Mouse (Mus musculus): ENCODE measurements at regions not wholly inside any gene's neighbourhood (a gene's known extent, or its start where the extent isn't known, plus 50 kb on each side); places are given as distances from the start of the nearest gene placed in this dataset.
"Not testable (repeated sequence)": the region's sequence is repeated elsewhere in the genome, so short reads cannot be mapped to it uniquely, and the experiment has no call there.

DNA sequence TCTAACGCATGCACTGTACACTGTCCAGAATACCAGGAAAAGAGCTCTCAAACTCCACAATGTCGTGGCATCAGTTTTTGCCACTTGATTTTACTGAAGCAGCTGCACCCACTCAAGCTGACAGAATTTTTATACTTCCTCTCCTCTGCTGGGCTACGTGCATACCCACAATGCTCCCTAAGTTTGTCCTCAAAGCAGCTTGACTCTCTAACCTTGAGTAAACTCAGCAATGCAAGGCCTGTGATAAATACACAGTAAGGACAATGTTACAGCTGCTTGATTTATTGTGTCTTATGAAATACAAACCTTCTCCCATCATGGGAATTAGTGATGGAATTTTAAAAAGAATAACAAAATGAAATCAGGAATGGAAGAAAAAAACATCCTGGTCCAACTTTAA, 129.7 kb downstream of the Trmt11 start:
- Histone ChIP-seq H3K9me3 (0 out of 2 replicates have a peak, but pooled peaks cover 4% of the 10 kb centered on the region), H3K27ac (no peak overlapping the region), H3K4me2 (replicated peaks) (no peak overlapping the region), H3K4me3 (no peak overlapping the region), H3K4me1 (no peaks in the 10 kb centered on the region), H3K9ac (no peak overlapping the region), H3K36me3 (no peaks in the 10 kb centered on the region), H3K27me3 (no peaks in the 10 kb centered on the region)
- no peak for ATAC-seq (ENCODE audit: low FRiP score, low read depth)
- 53% methylated on average over 3 of the region's 3 CpGs for WGBS

DNA sequence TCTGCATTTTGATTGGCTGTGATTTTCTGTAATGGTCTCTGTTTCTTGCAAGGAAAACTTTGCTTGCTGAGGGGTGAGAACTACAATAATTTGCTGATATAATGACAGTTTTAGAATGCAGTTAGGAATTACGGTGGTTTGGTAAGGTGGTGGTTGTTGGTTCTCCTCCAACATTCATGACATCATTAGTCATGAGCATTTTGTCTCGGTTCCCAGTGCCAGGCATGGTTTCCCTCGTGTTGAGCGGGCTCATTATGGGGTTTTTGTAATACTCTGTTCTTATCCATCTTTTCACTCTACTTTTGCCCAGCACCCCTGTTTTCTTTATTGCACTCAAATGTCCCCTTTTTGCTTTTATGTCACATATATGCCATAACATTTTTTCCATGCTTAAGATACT, 149.9 kb downstream of the Trmt11 start:
- WGBS = 76% methylated on average over 4 of the region's 4 CpGs
- Histone ChIP-seq H3K27me3 (no peaks in the 10 kb centered on the region), H3K4me3 (no peak overlapping the region), H3K4me1 (no peaks in the 10 kb centered on the region), H3K36me3 (no peaks in the 10 kb centered on the region), H3K9me3 (no peaks in the 10 kb centered on the region), H3K4me2 (replicated peaks) (no peak overlapping the region), H3K9ac (no peak overlapping the region), H3K27ac (no peak overlapping the region)
- ATAC-seq (ENCODE audit: low FRiP score, low read depth) = no peak

DNA sequence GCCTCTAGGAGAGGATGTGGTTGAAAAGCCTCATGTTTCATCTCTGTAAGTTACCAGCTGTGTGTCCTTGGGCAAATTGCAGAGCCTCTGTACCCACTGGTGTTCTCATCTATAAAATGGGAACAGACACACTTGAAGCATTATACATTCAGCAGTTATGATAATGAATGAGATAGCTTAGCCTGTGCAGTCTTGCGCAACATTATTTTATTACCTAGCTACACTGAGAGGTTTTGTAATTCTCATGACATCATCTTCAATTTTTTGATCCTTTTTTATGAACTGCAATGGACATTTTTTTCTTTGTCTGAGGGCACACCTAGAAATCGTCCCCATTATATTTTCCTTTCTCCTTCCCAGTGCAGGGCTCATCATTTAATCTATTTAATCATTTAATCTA, 153.5 kb downstream of the Trmt11 start:
- ATAC-seq (ENCODE audit: low FRiP score, low read depth) = no peak
- Histone ChIP-seq H3K27ac (no peak overlapping the region), H3K9me3 (no peaks in the 10 kb centered on the region), H3K27me3 (no peaks in the 10 kb centered on the region), H3K4me3 (no peak overlapping the region), H3K4me1 (no peaks in the 10 kb centered on the region), H3K9ac (no peak overlapping the region), H3K4me2 (replicated peaks) (no peak overlapping the region), H3K36me3 (no peaks in the 10 kb centered on the region)
- whole genome bisulfite sequencing = 80% methylated on average over 2 of the region's 2 CpGs

DNA sequence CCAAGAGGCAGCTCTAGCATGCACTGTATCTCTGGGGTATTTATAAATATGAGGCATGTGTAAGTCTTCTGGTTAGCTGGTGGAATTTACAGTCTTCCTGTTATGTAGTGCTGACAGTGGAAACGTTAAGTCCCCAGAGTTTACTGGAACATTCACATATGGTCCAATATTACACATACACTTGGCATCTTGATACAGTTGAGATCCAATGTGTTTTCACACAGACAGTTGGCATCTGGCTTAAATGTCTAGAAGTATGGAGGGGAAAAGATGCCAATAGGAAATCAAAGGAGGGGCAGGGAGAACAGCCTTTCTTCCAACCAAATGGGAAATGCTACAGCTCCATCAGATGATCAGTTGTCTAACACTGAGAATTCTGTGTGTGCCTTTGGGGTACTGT, 154.0 kb downstream of the Trmt11 start:
- 0 out of 2 replicates have a peak, but pooled peaks cover 4% of the 10 kb centered on the region for H3K4me1 ChIP-seq
- H3K36me3 ChIP-seq = no peaks in the 10 kb centered on the region
- no peaks in the 10 kb centered on the region for H3K27me3 ChIP-seq
- 41% methylated on average over 1 of the region's 1 CpGs for WGBS
- H3K9ac ChIP-seq = no peak overlapping the region
- ATAC-seq (ENCODE audit: low FRiP score, low read depth) = no peak
- H3K4me2 ChIP-seq (replicated peaks) = no peak overlapping the region
- H3K27ac ChIP-seq = no peak overlapping the region
- no peaks in the 10 kb centered on the region for H3K9me3 ChIP-seq
- H3K4me3 ChIP-seq = no peak overlapping the region

DNA sequence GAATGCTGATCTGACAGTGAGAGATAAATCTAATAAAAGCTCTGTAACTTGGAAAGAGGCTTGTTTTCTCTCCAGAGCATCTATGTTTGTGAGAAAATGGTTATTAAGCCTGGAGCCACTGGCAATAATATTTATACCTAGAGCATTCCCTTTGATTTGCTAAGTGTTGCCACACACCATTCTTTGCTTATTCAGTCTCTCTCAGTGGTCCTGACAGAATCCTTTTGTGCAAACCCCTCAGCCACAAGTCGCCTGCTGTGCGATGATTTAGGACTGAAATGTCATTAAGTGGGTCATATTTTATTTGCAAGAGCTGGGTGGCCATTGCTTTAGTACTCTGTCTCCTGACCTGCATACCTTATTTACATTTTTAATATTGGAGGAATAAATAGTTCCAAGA, 160.7 kb downstream of the Trmt11 start:
- no peak overlapping the region for H3K9ac ChIP-seq
- ATAC-seq (ENCODE audit: low FRiP score, low read depth) = no peak
- no peaks in the 10 kb centered on the region for H3K9me3 ChIP-seq
- H3K4me1 ChIP-seq = 0 out of 2 replicates have a peak, but pooled peaks cover 4% of the 10 kb centered on the region
- no peaks in the 10 kb centered on the region for H3K27me3 ChIP-seq
- no peaks in the 10 kb centered on the region for H3K36me3 ChIP-seq
- WGBS = 53% methylated on average over 2 of the region's 2 CpGs
- no peak overlapping the region for H3K4me2 ChIP-seq (replicated peaks)
- H3K4me3 ChIP-seq = no peak overlapping the region
- no peak overlapping the region for H3K27ac ChIP-seq

DNA sequence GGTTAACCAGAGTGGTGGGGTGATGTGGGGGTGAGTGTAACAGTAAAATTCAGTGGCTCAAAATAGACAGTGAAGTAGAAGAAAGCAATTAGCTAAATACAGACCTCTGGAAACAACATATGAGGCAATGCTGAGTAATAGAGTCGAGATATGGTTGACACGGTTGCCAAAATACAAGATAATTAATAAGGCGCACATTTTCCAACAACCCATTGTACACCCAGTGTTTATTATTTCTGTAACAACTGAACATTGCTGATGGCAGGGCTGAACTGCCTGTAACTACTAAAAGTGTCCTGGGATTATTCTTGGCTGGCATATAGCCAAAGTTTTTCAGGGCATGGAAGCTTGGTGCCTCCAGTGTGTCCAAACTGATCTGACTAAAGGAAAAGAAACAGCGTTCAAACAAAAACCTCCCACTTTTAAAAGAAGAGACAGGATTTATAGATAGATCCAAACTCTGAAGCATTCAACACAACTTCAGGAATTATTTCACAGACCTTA, 174.1 kb downstream of the Trmt11 start:
- no peaks in the 10 kb centered on the region for H3K36me3 ChIP-seq
- H3K27ac ChIP-seq = no peak overlapping the region
- H3K27me3 ChIP-seq = no peaks in the 10 kb centered on the region
- H3K4me1 ChIP-seq = no peaks in the 10 kb centered on the region
- no peak for ATAC-seq (ENCODE audit: low FRiP score, low read depth)
- no peak overlapping the region for H3K4me3 ChIP-seq
- no peaks in the 10 kb centered on the region for H3K9me3 ChIP-seq
- H3K9ac ChIP-seq = no peak overlapping the region
- no peak overlapping the region for H3K4me2 ChIP-seq (replicated peaks)
- 82% methylated on average over 4 of the region's 4 CpGs for WGBS

DNA sequence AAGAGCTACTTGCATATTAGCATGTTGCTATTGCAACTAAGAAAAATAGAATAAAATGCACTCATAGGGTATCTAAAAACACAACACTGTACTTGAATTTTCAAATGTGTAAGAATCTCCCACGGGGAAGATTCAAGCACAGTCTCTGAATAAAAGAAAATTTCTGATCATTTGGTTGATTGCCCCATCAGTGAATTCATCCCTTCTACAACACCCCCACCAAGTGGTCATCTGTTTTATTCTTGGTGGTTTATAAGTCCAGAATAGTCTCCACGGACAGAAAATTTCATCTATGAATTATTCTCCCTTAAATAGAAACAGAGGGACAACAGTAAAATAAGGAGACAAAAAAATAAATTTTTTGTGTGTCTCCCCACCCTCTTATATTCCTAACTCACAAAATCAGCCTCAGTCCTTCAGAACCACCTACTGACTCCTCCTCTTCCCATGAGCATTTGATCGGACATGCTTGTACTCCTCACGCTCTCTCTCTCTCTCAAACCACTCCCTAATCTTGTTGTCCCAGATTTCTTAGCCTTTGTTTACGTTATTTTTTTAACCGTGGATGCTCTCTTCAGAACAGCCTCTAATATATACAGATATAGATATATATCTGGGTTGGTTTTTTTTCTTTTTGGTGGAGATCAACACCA, 181.0 kb downstream of the Trmt11 start:
- WGBS = 53% methylated on average over 6 of the region's 6 CpGs

DNA sequence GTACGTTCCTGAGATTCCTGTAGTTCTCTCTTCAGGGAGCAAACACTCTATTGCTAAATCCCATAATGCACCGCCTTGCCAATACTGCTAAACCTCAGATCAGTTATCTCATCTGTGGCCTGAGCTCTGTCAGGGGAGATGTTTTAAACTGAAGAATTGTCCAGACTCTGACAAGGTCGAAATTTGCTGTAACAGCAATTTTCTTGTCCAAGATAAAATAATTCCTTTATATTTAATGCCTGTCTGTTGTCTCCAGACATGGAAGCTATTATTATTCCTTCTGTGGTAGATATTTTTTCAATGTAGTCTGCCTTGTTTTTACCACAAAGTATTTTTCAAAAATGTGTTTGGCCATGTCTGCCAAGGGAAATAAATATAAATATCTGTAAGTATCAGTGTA, 184.2 kb downstream of the Trmt11 start:
- Histone ChIP-seq H3K27me3 (no peaks in the 10 kb centered on the region), H3K4me2 (replicated peaks) (no peak overlapping the region), H3K9me3 (no peaks in the 10 kb centered on the region), H3K9ac (no peak overlapping the region), H3K36me3 (no peaks in the 10 kb centered on the region), H3K4me3 (no peak overlapping the region), H3K27ac (no peak overlapping the region), H3K4me1 (no peaks in the 10 kb centered on the region)
- no peak for ATAC-seq (ENCODE audit: low FRiP score, low read depth)
- 69% methylated on average over 3 of the region's 3 CpGs for WGBS

More for the DNA sequence above, 181.0 kb downstream of the Trmt11 start:
- H3K36me3 ChIP-seq = no peaks in the 10 kb centered on the region
- H3K4me2 ChIP-seq (replicated peaks) = no peak overlapping the region
- no peak overlapping the region for H3K4me3 ChIP-seq
- no peaks in the 10 kb centered on the region for H3K27me3 ChIP-seq
- ATAC-seq (ENCODE audit: low FRiP score, low read depth) = no peak; the same call in 1 of the 2 replicates
- no peak overlapping the region for H3K9ac ChIP-seq
- H3K9me3 ChIP-seq = no peaks in the 10 kb centered on the region
- no peak overlapping the region for H3K27ac ChIP-seq
- no peaks in the 10 kb centered on the region for H3K4me1 ChIP-seq

DNA sequence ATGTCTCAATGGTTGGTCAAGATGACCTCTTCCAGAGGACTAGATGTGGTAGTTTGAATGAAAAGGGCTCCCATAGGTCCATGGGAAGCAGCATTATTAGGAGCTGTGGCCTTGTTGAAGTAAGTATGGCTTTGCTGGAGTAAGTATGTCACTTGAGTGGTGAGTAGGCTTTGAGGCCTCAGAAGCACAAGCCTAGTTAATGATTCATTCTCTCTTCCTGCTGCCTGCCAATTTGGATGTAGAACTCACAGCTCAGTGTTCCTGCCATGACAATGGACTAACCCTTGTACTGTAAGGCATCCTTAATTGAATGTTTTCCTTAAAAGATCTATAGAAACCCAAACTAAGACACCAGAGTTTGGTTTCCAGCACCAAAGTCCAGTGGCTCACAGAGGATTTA, 188.8 kb downstream of the Trmt11 start:
- Histone ChIP-seq H3K27me3 (no peaks in the 10 kb centered on the region), H3K36me3 (no peaks in the 10 kb centered on the region), H3K27ac (no peak overlapping the region), H3K9ac (no peak overlapping the region), H3K4me1 (no peaks in the 10 kb centered on the region), H3K4me3 (no peak overlapping the region), H3K4me2 (replicated peaks) (no peak overlapping the region), H3K9me3 (no peaks in the 10 kb centered on the region)
- no peak for ATAC-seq (ENCODE audit: low FRiP score, low read depth)

DNA sequence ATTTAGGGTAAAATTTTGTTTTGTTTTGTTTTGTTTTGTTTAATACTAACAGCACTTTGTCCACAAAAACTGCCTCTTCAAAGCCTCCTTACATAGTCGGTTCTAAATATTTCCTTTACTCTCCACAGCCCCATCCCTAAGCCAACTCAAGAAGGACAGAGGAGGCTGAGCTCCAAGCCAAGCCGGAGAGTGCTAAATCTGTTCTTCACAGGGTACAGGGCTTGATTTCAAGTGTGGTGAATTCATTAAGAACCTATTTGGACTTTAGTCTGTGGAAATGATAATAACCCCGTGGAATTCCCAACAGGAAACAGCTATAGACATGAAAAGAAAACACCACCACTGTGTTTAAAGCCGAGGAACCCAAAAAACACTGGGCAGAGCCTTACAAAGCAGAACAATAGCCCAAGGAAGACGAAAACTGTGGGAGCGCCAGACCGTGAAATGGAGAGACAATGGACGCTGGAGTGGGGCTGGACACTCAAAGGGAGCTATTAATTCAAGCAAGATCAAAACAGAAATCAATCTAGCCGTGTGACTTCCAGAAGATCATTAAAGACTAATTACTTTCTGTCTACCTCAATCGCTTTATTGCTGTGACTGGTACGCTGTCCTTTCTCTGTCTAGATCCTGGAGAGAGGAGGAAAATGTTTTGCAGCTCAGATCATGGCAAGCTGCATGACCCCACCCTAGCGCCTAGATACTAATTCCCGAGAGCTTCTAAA, 194.7 kb downstream of the Trmt11 start:
- H3K4me3 ChIP-seq = no peak overlapping the region
- WGBS = 49% methylated on average over 13 of the region's 13 CpGs
- no peaks in the 10 kb centered on the region for H3K4me1 ChIP-seq
- H3K9me3 ChIP-seq = no peaks in the 10 kb centered on the region
- ATAC-seq (ENCODE audit: low FRiP score, low read depth) = no peak
- no peak overlapping the region for H3K4me2 ChIP-seq (replicated peaks)
- H3K36me3 ChIP-seq = no peaks in the 10 kb centered on the region
- H3K27me3 ChIP-seq = no peaks in the 10 kb centered on the region
- H3K27ac ChIP-seq = no peak overlapping the region
- H3K9ac ChIP-seq = no peak overlapping the region

DNA sequence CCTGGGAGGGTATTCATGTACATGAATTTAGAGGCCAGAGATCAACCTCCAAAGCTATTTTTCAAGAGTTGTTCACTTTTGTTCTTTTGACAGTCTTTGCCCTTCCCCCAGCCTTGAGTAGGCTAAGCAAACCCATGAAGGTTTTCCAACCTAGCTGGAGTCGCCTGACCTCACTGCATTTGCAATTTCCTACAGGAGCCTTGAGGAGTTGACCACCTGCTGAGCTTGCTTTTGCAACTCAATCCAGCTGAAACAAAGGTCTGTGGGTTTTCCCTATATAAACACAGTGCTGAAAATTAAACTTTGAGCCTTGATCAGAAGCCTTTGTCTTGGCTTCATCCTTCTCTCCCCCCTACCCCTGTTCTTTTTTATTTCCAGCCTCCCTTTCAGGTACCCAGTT, 170.2 kb upstream of the Cenpw start:
- no peaks in the 10 kb centered on the region for H3K36me3 ChIP-seq
- H3K27me3 ChIP-seq = no peaks in the 10 kb centered on the region
- 15% methylated on average over 1 of the region's 1 CpGs for WGBS
- no peak for ATAC-seq (ENCODE audit: low FRiP score, low read depth)
- H3K27ac ChIP-seq = no peak overlapping the region
- no peaks in the 10 kb centered on the region for H3K9me3 ChIP-seq
- H3K4me1 ChIP-seq = no peaks in the 10 kb centered on the region
- H3K9ac ChIP-seq = no peak overlapping the region
- no peak overlapping the region for H3K4me3 ChIP-seq
- no peak overlapping the region for H3K4me2 ChIP-seq (replicated peaks)

DNA sequence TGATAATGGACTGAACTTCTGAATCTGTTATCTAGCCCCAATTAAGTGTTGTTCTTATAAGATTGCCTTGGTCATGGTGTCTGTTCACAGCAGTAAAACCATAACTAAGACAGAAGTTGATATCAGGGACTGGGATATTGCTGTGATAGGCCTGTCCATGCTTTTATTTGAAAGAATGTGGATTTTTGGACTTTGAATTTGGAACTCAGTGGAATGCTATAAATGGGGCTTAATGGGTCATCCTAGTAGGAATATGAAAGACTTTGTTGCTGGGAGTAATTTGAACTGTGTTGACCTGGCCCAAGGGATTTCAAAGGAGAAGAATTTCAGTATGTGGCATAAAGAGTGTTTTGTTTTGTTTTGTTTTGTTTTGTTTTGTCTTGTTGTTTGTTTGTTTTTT, 160.5 kb upstream of the Cenpw start:
- not testable (repeated sequence) for ATAC-seq (ENCODE audit: low FRiP score, low read depth); H3K4me2 ChIP-seq (replicated peaks); H3K36me3 ChIP-seq; H3K27ac ChIP-seq; H3K4me3 ChIP-seq; H3K4me1 ChIP-seq; H3K9ac ChIP-seq; H3K27me3 ChIP-seq; H3K9me3 ChIP-seq

DNA sequence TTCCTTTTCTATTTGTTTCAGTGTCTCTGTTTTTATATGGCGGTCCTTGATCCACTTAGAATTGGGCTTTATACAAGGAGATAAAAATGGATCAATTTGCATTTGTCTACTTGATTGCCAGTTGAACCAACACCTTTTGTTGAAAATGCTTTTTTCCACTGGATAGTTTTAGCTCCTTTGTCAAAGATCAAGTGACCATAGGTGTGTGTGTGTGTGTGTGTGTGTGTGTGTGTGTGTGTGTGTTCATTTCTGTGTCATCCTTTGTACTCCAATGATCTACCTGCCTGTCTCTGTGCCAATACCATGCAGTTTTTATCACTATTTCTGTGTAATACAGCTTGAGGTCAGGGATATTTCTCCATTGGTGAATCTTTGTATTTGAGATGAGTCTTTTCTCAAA, 158.7 kb upstream of the Cenpw start:
- Histone ChIP-seq H3K4me3 (no peak overlapping the region), H3K9me3 (no peaks in the 10 kb centered on the region), H3K36me3 (no peaks in the 10 kb centered on the region), H3K27me3 (no peaks in the 10 kb centered on the region), H3K27ac (no peak overlapping the region), H3K4me2 (replicated peaks) (no peak overlapping the region), H3K9ac (no peak overlapping the region), H3K4me1 (no peaks in the 10 kb centered on the region)
- WGBS = 94% methylated on average over 1 of the region's 1 CpGs
- no peak for ATAC-seq (ENCODE audit: low FRiP score, low read depth)
